ENCODE assay signal across 8 mouse cellular contexts in genomic region chr15:31531446-31532330, GRCm38 (mm10). TPM values are rescaled to one million over a fixed set of nuclear protein-coding genes. Genes with fewer than 3 reads are reported as not detected.
DNase-seq lines count a peak whose midpoint lies in the region; ATAC-seq lines count a peak whose summit lies in the region.

No protein-coding gene starts in this region.

- H3K27ac ChIP-seq in lung, embryonic 16.5 days (ENCODE audit: low read length), result peak overlapping the region; percentile 96
- H3K27ac ChIP-seq in brown adipose tissue, adult 24 weeks (replicated peaks; ENCODE audit: low read depth, low read length), result peak overlapping the region; percentile 55
- peak overlapping the region; percentile 99 for H3K27ac ChIP-seq in hindbrain, embryonic 15.5 days (replicated peaks)
- peak overlapping the region; percentile 96 for H3K27ac ChIP-seq in midbrain, embryonic 10.5 days (replicated peaks)

- WGBS in lung, embryonic 16.5 days, result 15% methylated on average over 16 of the region's 16 CpGs
- 20% methylated on average over 16 of the region's 16 CpGs for WGBS in hindbrain, embryonic 15.5 days
- 31% methylated on average over 16 of the region's 16 CpGs for WGBS in midbrain, embryonic 10.5 days

- peak overlapping the region; percentile 64 for H3K4me2 ChIP-seq in lung, embryonic 16.5 days (ENCODE audit: low read depth, low read length)
- H3K4me2 ChIP-seq in hindbrain, embryonic 15.5 days, result peak overlapping the region; percentile 63

- H3K9ac ChIP-seq in lung, embryonic 16.5 days (ENCODE audit: low read length), result peak overlapping the region; percentile 91
- H3K9ac ChIP-seq in hindbrain, embryonic 15.5 days, result peak overlapping the region; percentile 79

- H3K27me3 ChIP-seq in lung, embryonic 16.5 days (ENCODE audit: control insufficient read depth, insufficient read depth, low read depth, low read length), result no peaks in the 10 kb centered on the region
- no peaks in the 10 kb centered on the region for H3K27me3 ChIP-seq in hindbrain, embryonic 15.5 days
- H3K27me3 ChIP-seq in midbrain, embryonic 10.5 days (ENCODE audit: low read depth, poor library complexity, severe bottlenecking), result no peaks in the 10 kb centered on the region

- H3K4me1 ChIP-seq in lung, embryonic 16.5 days (replicated peaks; ENCODE audit: control insufficient read depth, insufficient read depth, low read length), result peaks cover 12% of the 10 kb centered on the region; the same call in 1 of the 2 replicates
- H3K4me1 ChIP-seq in brown adipose tissue, adult 24 weeks (ENCODE audit: control insufficient read depth, insufficient read depth, insufficient read length, low read length), result no peaks in the 10 kb centered on the region; the same call in 1 of the 2 replicates
- peaks cover 41% of the 10 kb centered on the region for H3K4me1 ChIP-seq in hindbrain, embryonic 15.5 days (replicated peaks)
- H3K4me1 ChIP-seq in midbrain, embryonic 10.5 days, result peaks cover 43% of the 10 kb centered on the region

- no peak for ATAC-seq in lung, embryonic 16.5 days (ENCODE audit: low read depth)
- ATAC-seq in hindbrain, embryonic 15.5 days (ENCODE audit: low FRiP score, low read depth), result no peak; the same call in 1 of the 2 replicates

- no peaks in the 10 kb centered on the region for H3K36me3 ChIP-seq in lung, embryonic 16.5 days (ENCODE audit: control insufficient read depth, insufficient read depth, low read length)
- H3K36me3 ChIP-seq in hindbrain, embryonic 15.5 days, result no peaks in the 10 kb centered on the region
- peaks cover 14% of the 10 kb centered on the region for H3K36me3 ChIP-seq in midbrain, embryonic 10.5 days

- no peaks in the 10 kb centered on the region for H3K9me3 ChIP-seq in lung, embryonic 16.5 days (ENCODE audit: control insufficient read depth, low read length)
- no peaks in the 10 kb centered on the region for H3K9me3 ChIP-seq in hindbrain, embryonic 15.5 days
- H3K9me3 ChIP-seq in midbrain, embryonic 10.5 days (replicated peaks), result peaks cover 4% of the 10 kb centered on the region; the same call in 1 of the 2 replicates

- H3K4me3 ChIP-seq in lung, embryonic 16.5 days (ENCODE audit: low read length), result peak overlapping the region; percentile 76
- peak overlapping the region; percentile 73 for H3K4me3 ChIP-seq in brown adipose tissue, adult 24 weeks (ENCODE audit: insufficient read depth, low read depth, low read length)
- peak overlapping the region; percentile 98 for H3K4me3 ChIP-seq in hindbrain, embryonic 15.5 days
- H3K4me3 ChIP-seq in midbrain, embryonic 10.5 days, result peak overlapping the region; percentile 95

- DNase-seq in lung, postnatal 25 days (ENCODE audit: low spot score), result no peak
- no peak for DNase-seq in midbrain, embryonic 10.5 days (ENCODE audit: low spot score)
- no peak for DNase-seq in yolk sac, embryonic 10.5 days (ENCODE audit: low spot score)
- DNase-seq in kidney, postnatal 36 days, result no peak
- DNase-seq in c-Kit-positive CD71-positive TER-119-positive erythroid progenitor cells, embryonic 14.5 days (ENCODE audit: low spot score), result no peak

RNA-seq across cellular contexts. Expression of gene March6, which starts 0.8 kb away (rescaled TPM):
- polyA plus RNA-seq in lung, embryonic 16.5 days (2015; fragmentation: Nextera tagmentation; extraction: Ambion mirVana), result 28.2 and 29.4 TPM in 2 replicates
- 24.6 and 36.6 TPM in 2 replicates for polyA plus RNA-seq in brown adipose tissue, adult 24 weeks (2012; ENCODE audit: insufficient read depth, insufficient read length, missing spikeins)
- 75.4 and 75.5 TPM in 2 replicates for polyA plus RNA-seq in hindbrain, embryonic 15.5 days (2015; fragmentation: Nextera tagmentation; extraction: Ambion mirVana)
- polyA plus RNA-seq in midbrain, embryonic 10.5 days (2016; fragmentation: Nextera tagmentation; extraction: Ambion mirVana), result 37.3 and 45.3 TPM in 2 replicates

RNA-seq across cellular contexts. Expression of gene Cmbl, which starts 33.5 kb away (rescaled TPM):
- 6.8 and 8.1 TPM in 2 replicates for polyA plus RNA-seq in lung, embryonic 16.5 days (2015; fragmentation: Nextera tagmentation; extraction: Ambion mirVana)
- polyA plus RNA-seq in brown adipose tissue, adult 24 weeks (2012; ENCODE audit: insufficient read depth, insufficient read length, missing spikeins), result 45.8 and 86.8 TPM in 2 replicates
- polyA plus RNA-seq in hindbrain, embryonic 15.5 days (2015; fragmentation: Nextera tagmentation; extraction: Ambion mirVana), result 11.1 and 15.6 TPM in 2 replicates
- polyA plus RNA-seq in midbrain, embryonic 10.5 days (2016; fragmentation: Nextera tagmentation; extraction: Ambion mirVana), result 1.3 and 1.6 TPM in 2 replicates
